Mouse (Mus musculus): ENCODE measurements at regions not wholly inside any gene's neighbourhood (a gene's known extent, or its start where the extent isn't known, plus 50 kb on each side); places are given as distances from the start of the nearest gene placed in this dataset.

- no peak overlapping the region for H3K27ac ChIP-seq
- WGBS, result 61% methylated on average over 4 of the region's 4 CpGs
- no peaks in the 10 kb centered on the region for H3K36me3 ChIP-seq (replicated peaks)
- no peaks in the 10 kb centered on the region for H3K4me1 ChIP-seq
- no peaks in the 10 kb centered on the region for H3K9me3 ChIP-seq
- no peaks in the 10 kb centered on the region for H3K27me3 ChIP-seq (ENCODE audit: poor library complexity, severe bottlenecking)
- peak; percentile 28 for DNase-seq (ENCODE audit: extremely low spot score, low spot score)
- no peak overlapping the region for H3K4me3 ChIP-seq
Observed at GRCm38 (mm10) chr9:117903025-117903424, 137.3 kb upstream of the Azi2 start.

GRCm38 (mm10) chr9:117902239-117902939, 137.9 kb upstream of the Azi2 start:
- Histone ChIP-seq H3K4me3 (no peak overlapping the region), H3K9me3 (no peaks in the 10 kb centered on the region), H3K27ac (no peak overlapping the region), H3K27me3 (ENCODE audit: poor library complexity, severe bottlenecking) (no peaks in the 10 kb centered on the region), H3K4me1 (no peaks in the 10 kb centered on the region), H3K36me3 (replicated peaks) (no peaks in the 10 kb centered on the region)
- WGBS, result 92% methylated on average over 20 of the region's 20 CpGs
- no peak for DNase-seq (ENCODE audit: extremely low spot score, low spot score)

GRCm38 (mm10) chr9:117900631-117901030, 139.7 kb upstream of the Azi2 start:
- H3K9me3 ChIP-seq, result no peaks in the 10 kb centered on the region
- DNase-seq (ENCODE audit: extremely low spot score, low spot score), result no peak
- H3K27me3 ChIP-seq (ENCODE audit: poor library complexity, severe bottlenecking), result no peaks in the 10 kb centered on the region
- no peaks in the 10 kb centered on the region for H3K36me3 ChIP-seq (replicated peaks)
- no peak overlapping the region for H3K4me3 ChIP-seq
- H3K4me1 ChIP-seq, result no peaks in the 10 kb centered on the region
- no peak overlapping the region for H3K27ac ChIP-seq
- 93% methylated on average over 12 of the region's 12 CpGs for WGBS

- H3K27me3 ChIP-seq (ENCODE audit: poor library complexity, severe bottlenecking), result no peaks in the 10 kb centered on the region
Observed at GRCm38 (mm10) chr9:117896517-117896916, 143.8 kb upstream of the Azi2 start.

GRCm38 (mm10) chr9:117892601-117893000, 147.7 kb upstream of the Azi2 start:
- no peaks in the 10 kb centered on the region for H3K27me3 ChIP-seq (ENCODE audit: poor library complexity, severe bottlenecking)
- no peak overlapping the region for H3K4me3 ChIP-seq
- H3K4me1 ChIP-seq, result no peaks in the 10 kb centered on the region
- no peak for DNase-seq (ENCODE audit: extremely low spot score, low spot score)
- H3K27ac ChIP-seq, result no peak overlapping the region
- WGBS, result 82% methylated on average over 6 of the region's 6 CpGs
- H3K36me3 ChIP-seq (replicated peaks), result no peaks in the 10 kb centered on the region
- no peaks in the 10 kb centered on the region for H3K9me3 ChIP-seq

More at GRCm38 (mm10) chr9:117896517-117896916, 143.8 kb upstream of the Azi2 start:
- WGBS, result 85% methylated on average over 8 of the region's 8 CpGs
- H3K36me3 ChIP-seq (replicated peaks), result no peaks in the 10 kb centered on the region
- no peak overlapping the region for H3K4me3 ChIP-seq
- no peaks in the 10 kb centered on the region for H3K9me3 ChIP-seq
- no peak overlapping the region for H3K27ac ChIP-seq
- DNase-seq (ENCODE audit: extremely low spot score, low spot score), result no peak
- H3K4me1 ChIP-seq, result no peaks in the 10 kb centered on the region

- no peak for DNase-seq (ENCODE audit: extremely low spot score, low spot score)
- Histone ChIP-seq H3K36me3 (replicated peaks) (no peaks in the 10 kb centered on the region), H3K4me3 (peak overlapping the region; percentile 75), H3K4me1 (peaks cover 22% of the 10 kb centered on the region), H3K27me3 (ENCODE audit: poor library complexity, severe bottlenecking) (peaks cover 56% of the 10 kb centered on the region), H3K27ac (no peak overlapping the region), H3K9me3 (no peaks in the 10 kb centered on the region)
- 31% methylated on average over 8 of the region's 8 CpGs for WGBS
Observed at GRCm38 (mm10) chr9:117873172-117873571, 167.1 kb upstream of the Azi2 start.

- DNase-seq (ENCODE audit: extremely low spot score, low spot score), result peak; percentile 60
- peaks cover 56% of the 10 kb centered on the region for H3K27me3 ChIP-seq (ENCODE audit: poor library complexity, severe bottlenecking)
- peaks cover 22% of the 10 kb centered on the region for H3K4me1 ChIP-seq
- peak overlapping the region; percentile 75 for H3K4me3 ChIP-seq
- H3K27ac ChIP-seq, result peak overlapping the region; percentile 82
- no peaks in the 10 kb centered on the region for H3K36me3 ChIP-seq (replicated peaks)
- no peaks in the 10 kb centered on the region for H3K9me3 ChIP-seq
- WGBS, result under 1% methylated on average over 69 of the region's 70 CpGs
Observed at GRCm38 (mm10) chr9:117872387-117873081, 167.8 kb upstream of the Azi2 start.

- Histone ChIP-seq H3K27ac (peak overlapping the region; percentile 82), H3K9me3 (no peaks in the 10 kb centered on the region)
Observed at GRCm38 (mm10) chr9:117872021-117872386, 168.3 kb upstream of the Azi2 start.

GRCm38 (mm10) chr9:117870616-117871015, 169.7 kb upstream of the Azi2 start:
- Histone ChIP-seq H3K27ac (no peak overlapping the region), H3K4me3 (no peak overlapping the region), H3K9me3 (no peaks in the 10 kb centered on the region; the same call in 1 of the 2 replicates), H3K4me1 (peaks cover 22% of the 10 kb centered on the region), H3K27me3 (ENCODE audit: poor library complexity, severe bottlenecking) (peaks cover 56% of the 10 kb centered on the region), H3K36me3 (replicated peaks) (no peaks in the 10 kb centered on the region)
- 71% methylated on average over 11 of the region's 11 CpGs for WGBS
- DNase-seq (ENCODE audit: extremely low spot score, low spot score), result no peak

More at GRCm38 (mm10) chr9:117872021-117872386, 168.3 kb upstream of the Azi2 start:
- Histone ChIP-seq H3K27me3 (ENCODE audit: poor library complexity, severe bottlenecking) (peaks cover 56% of the 10 kb centered on the region), H3K36me3 (replicated peaks) (no peaks in the 10 kb centered on the region), H3K4me3 (peak overlapping the region; percentile 75), H3K4me1 (peaks cover 22% of the 10 kb centered on the region)
- WGBS, result under 1% methylated on average over 15 of the region's 15 CpGs
- peak; percentile 35 for DNase-seq (ENCODE audit: extremely low spot score, low spot score)

- H3K27me3 ChIP-seq (ENCODE audit: poor library complexity, severe bottlenecking), result no peaks in the 10 kb centered on the region
- 93% methylated on average over 3 of the region's 3 CpGs for WGBS
- no peaks in the 10 kb centered on the region for H3K36me3 ChIP-seq (replicated peaks)
- no peak overlapping the region for H3K4me3 ChIP-seq
- no peaks in the 10 kb centered on the region for H3K4me1 ChIP-seq
- no peak overlapping the region for H3K27ac ChIP-seq
- no peaks in the 10 kb centered on the region; the same call in 1 of the 2 replicates for H3K9me3 ChIP-seq
- DNase-seq (ENCODE audit: extremely low spot score, low spot score), result no peak
Observed at GRCm38 (mm10) chr9:117863944-117864343, 176.4 kb upstream of the Azi2 start.

- Histone ChIP-seq H3K9me3 (no peaks in the 10 kb centered on the region; the same call in 1 of the 2 replicates), H3K27ac (no peak overlapping the region), H3K4me1 (peaks cover 3% of the 10 kb centered on the region; the same call in 1 of the 2 replicates), H3K4me3 (no peak overlapping the region), H3K27me3 (ENCODE audit: poor library complexity, severe bottlenecking) (no peaks in the 10 kb centered on the region), H3K36me3 (replicated peaks) (no peaks in the 10 kb centered on the region)
- WGBS, result 84% methylated on average over 6 of the region's 6 CpGs
- DNase-seq (ENCODE audit: extremely low spot score, low spot score), result no peak
Observed at GRCm38 (mm10) chr9:117863318-117863717, 177.0 kb upstream of the Azi2 start.

GRCm38 (mm10) chr9:117859580-117860045, 180.7 kb upstream of the Azi2 start:
- Histone ChIP-seq H3K36me3 (replicated peaks) (no peaks in the 10 kb centered on the region), H3K27me3 (ENCODE audit: poor library complexity, severe bottlenecking) (no peaks in the 10 kb centered on the region), H3K9me3 (no peaks in the 10 kb centered on the region), H3K27ac (no peak overlapping the region), H3K4me3 (no peak overlapping the region), H3K4me1 (peaks cover 4% of the 10 kb centered on the region; the same call in 1 of the 2 replicates)
- 90% methylated on average over 16 of the region's 16 CpGs for WGBS
- DNase-seq (ENCODE audit: extremely low spot score, low spot score), result no peak

- no peak for DNase-seq (ENCODE audit: extremely low spot score, low spot score)
- no peaks in the 10 kb centered on the region for H3K4me1 ChIP-seq
- H3K27me3 ChIP-seq (ENCODE audit: poor library complexity, severe bottlenecking), result no peaks in the 10 kb centered on the region
- H3K4me3 ChIP-seq, result no peak overlapping the region
- WGBS, result 76% methylated on average over 4 of the region's 4 CpGs
- H3K9me3 ChIP-seq, result no peaks in the 10 kb centered on the region
- no peak overlapping the region for H3K27ac ChIP-seq
- no peaks in the 10 kb centered on the region for H3K36me3 ChIP-seq (replicated peaks)
Observed at GRCm38 (mm10) chr9:117843531-117843930, 196.8 kb upstream of the Azi2 start.
